Mouse (Mus musculus) testis, adult 2 months (tissue): ENCODE measurements around the gene Apln.

Experiments
- CTCF ChIP-seq: fragments of 200-500 bp; IDR thresholded peaks from 2 replicates; pipeline ENCODE4 v1.5.1; 2012; ENCODE audit warnings: low read depth, mild to moderate bottlenecking, inconsistent platforms, low read length, moderate library complexity; ENCODE audit not compliant: control insufficient read depth, insufficient read depth, insufficient replicate concordance
- POLR2A ChIP-seq: fragments of 200-500 bp; IDR thresholded peaks from 2 replicates; pipeline ENCODE4 v1.6.1; 2012; ENCODE audit warnings: low read depth, mild to moderate bottlenecking, inconsistent platforms, low read length, moderate library complexity; ENCODE audit not compliant: control insufficient read depth

GRCm38 (mm10) chrX:47976551-47976950, 58.1 kb downstream of the Apln start:
- TF ChIP-seq CTCF (no peak), POLR2A (no peak)
